Mouse (Mus musculus) heart, postnatal 36 days (tissue): ENCODE data around the gene Rbsn. TPM values are rescaled to one million over a fixed set of nuclear protein-coding genes. Genes with fewer than 3 reads are reported as not detected.

Experiments
- DNase-seq, 2 experiments: peaks; one replicate each; pipeline ENCODE4 v3.0.0; 2021 to 2022
- intact Hi-C: fragments of 180-260 bp; cut with DNase I; formaldehyde crosslinking; loops from one replicate; pipeline ENCODE4 v1.15.1; 2025
- total RNA-seq, 2 experiments: library from RNA; stranded (reverse); gene quantifications; 2 replicates each; pipeline ENCODE4 v1.2.3; 2021

Rbsn gene
- 10 to 100 TPM; 15.8 to 18.7 TPM for total RNA-seq

DNA sequence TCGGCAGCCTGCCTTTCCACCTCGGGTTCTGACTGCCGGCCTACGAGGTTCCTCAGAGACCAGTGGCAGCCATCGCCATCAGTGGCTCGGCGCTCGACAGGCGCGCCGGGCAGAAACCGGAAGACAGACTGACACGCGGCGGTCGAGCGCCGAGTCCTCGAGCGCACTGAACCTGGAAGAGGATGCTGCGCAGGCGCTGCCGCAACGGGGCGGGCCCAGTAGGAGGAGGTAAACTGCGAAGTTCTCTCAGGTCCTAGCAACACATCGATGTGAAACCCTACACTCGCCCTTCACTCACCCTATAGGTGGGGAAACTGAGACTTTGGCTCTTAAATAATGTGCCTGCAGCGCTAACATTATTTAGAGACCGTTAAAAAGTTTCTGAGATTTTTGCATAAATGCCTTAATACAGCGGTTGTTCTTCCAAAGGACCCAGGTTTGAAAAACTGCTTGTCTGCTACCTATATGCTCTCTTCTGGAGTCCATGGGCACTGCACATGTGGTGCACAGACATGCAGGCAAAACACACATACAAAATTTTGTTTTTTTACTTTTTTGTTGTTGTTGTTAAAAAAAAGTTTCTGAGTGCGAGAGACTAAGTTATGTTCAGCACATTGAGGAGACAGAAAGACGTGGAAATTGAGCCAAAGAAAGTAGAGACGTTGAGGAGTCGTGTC, at the start of gene Rbsn:
Gene Rbsn (minus strand): TSS at position 153 of the 677 bp plus-strand sequence.
- DNase-seq = peak; percentile 89 to 90
- intact Hi-C loops = no loop called here

DNA sequence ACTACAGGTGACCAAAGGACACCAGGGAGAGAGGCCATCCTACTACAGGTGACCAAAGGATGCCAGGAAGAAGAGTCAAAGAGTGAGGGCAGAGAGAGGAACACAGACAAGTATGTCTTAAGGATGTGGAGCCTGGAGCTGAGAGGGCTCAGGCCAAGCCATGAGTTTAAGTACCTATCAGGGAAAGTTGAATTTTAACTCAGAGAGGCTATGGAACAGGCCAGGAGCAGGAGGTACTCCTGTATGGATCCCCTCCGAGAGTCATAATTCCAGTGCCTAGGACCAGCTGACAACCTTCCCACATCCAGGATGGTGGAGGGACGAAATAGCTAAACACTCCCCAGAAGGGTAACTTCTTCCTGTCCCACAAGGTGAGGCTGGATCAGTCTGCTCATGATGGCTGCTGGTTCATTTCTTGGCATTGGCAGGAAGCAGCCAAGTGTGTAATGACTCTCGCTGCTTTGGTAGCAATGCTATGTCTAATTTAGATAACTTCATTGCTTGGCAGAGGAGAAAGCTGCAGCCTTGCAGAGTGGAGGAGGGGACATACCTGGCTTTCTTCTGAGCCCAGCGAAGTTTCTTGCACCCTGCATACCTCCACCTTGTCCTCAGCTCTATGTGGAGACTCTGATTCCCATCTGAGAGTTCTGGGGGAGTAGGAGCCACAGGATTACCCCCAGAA, 46.6 kb upstream of the Rbsn start:
- intact Hi-C loops = no loop called here
- no peak for DNase-seq

DNA sequence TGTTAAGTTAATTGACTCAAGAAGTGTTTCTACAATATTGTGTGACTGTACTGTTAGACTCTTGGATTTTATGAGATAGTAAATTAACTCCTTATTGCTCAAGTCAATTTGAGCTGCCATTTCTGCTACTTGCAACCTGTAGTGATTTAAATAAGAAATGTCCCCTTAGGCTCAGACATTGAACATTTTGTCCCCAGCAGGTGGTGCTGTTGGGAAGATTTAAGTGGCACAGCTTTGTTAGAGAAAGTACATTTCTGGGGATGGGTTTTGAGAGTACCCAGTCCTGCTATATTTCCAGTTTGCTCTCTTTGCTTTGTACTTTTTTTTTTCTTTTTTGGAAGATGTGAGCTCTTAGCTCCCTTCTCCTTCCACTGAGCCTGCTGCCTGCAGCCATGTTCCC, 40.6 kb upstream of the Rbsn start:
- no peak for DNase-seq
- intact Hi-C loops = no loop called here

DNA sequence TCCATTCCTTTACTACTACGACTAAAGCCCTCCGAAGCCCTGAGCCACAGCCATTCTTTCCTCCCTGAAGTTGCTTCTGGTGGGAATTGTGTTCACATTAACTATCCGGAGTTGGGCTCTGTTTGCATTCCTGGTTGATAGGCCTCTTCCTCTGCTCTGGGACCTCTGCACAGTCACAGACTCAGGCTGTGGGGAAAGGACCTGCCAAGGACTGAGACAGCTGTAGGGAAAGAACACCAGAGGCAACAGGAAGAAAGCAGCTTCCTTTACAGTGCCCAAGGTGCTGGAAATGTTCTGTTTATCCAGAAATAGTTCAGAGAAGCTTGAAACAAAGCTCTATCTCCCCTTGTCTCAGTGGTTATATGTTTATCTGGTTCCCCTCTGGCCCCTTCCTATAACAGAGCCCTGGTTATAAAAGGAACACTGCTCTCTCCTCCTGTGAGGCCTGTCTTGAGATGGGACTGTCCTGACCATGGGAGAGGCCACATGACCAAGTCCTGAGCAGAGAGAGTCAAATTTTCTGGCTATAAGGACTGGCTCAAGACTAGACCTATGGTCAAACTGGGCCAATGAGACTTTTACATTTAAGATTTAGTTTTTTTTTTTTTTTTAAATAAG, 38.6 kb upstream of the Rbsn start:
- DNase-seq = no peak
- intact Hi-C loops = no loop called here

DNA sequence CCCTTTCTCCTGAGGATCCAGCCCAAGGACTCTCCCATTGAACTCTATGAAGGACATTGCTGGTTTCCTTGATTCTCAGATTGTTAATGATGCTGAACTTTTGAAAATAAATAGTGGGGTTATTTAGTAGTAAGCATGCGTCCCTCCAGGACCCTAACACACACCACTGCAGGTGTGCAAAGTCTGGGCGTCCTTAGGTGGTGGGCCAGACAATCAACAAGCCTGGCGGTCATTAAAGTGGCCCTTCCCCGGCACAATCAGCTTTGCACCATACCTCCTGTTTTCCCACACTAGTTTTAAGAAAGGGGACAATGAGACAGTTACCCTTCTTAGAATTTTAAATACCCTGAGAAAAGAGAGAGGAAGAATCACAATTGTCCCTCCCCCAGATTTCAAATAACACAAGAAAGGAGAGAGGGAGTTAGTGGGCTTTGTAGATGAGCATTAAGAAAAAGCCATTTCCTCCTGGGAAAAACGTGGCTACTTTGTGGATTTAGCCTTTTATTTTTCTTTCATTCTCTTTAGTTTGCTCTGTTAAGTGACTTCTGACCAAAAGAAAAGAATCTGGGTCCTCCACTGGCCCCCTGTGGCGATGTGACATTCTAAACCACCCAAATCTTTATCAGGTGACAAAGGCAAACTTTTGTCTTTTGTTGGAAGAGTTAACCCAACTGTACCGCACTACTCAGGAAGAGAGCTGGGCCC, 32.6 kb upstream of the Rbsn start:
- DNase-seq = no peak
- intact Hi-C loops = no loop called here

DNA sequence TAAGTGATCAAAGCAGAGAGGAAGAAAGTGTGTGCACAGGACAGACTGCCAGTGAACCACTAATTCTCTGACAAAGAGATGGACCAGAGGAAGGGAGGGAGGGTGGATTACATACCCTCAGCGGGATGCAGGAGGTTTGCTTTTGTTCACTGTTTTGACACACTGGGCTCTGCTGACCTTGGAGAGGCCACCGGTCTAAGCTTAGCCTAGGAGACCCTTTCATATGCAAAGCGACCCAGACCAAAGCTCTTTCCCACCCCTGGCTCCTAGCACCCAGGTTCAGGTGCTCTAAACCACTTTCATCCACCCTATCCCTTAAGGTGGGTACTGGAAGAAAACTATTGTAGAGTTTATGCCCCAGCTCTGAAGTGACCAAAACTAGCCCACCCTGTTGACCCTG, 31.6 kb upstream of the Rbsn start:
- no peak for DNase-seq
- intact Hi-C loops = no loop called here

DNA sequence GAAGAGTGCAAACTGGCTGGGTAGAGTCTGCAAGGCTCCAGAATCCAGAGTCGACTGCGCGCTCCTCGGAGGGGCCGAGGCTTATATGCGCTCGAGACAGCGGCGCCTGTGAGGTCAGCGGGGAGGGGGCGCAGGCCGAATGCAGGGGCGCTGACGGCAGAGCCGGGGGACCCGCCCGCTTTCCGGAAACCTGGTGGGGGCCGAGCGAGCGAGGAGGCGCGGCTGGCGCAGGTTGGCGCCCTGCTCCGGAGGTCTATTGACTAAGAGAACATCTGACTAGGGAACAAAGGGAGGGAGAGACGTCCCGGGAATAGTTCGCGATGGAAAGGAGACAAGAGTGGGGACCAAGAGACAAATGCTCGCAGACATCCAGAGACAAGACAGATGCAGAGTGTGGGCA, 29.9 kb upstream of the Rbsn start, which contains the start of gene Trh:
Gene Trh (minus strand): TSS at position 60 of the 400 bp plus-strand sequence.
- intact Hi-C loops = no loop called here

DNA sequence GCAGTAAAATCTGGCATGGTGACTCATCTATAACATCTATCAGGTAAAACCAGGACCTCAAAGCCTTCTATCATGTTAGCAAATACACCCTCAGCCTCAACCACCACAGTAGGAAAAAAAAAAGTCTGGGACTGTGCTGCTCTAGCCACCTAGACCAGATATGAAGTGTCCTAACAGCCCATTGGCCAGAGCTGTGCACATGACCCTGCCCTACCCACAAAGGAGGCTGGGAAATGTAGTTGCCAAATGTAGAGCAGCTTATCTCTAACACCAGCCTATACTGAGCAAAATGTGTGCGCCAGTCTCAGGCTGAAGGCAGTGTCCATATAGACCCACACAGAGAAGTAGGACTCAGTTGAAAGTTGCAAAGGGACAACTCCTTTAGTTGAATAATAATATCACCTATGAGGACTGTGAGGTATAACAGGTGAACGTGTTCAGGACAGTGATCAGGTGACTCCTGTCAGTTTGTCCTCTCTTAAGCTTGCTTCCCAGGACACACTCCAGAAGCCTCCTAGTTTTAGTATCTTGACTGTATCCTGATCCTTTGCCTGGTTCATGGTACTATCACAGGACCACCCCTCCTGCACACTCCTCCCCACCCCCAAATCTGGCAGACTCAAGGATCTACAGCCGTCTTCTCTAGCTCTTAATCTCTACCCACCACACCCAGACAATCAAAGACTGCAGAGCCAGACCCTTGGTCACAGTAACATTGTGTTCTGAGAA, 26.6 kb upstream of the Rbsn start:
- peak; percentile 17 to 38 for DNase-seq
- intact Hi-C loops = no loop called here

More for the DNA sequence above, 29.9 kb upstream of the Rbsn start, which contains the start of gene Trh:
- DNase-seq = no peak

DNA sequence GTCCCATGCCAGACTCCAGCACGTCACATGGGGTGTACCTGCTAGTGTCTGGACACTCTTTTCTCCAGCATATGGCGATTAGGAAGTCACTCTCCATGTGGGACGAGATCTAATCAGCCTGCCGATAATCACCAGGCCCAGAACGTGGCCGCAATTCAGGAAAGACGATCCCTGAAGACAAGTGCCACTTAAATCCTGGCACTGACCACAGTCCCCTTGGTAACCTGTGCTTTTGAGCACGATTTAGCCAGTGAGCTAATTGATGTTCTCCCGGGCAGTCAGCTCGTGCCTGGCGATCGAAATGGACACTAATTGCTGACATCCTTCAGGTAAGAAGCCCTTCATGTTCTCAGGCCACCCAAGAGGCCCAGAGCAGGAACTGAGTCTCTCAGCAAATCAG, 20.3 kb upstream of the Rbsn start:
- intact Hi-C loops = no loop called here
- no peak for DNase-seq

DNA sequence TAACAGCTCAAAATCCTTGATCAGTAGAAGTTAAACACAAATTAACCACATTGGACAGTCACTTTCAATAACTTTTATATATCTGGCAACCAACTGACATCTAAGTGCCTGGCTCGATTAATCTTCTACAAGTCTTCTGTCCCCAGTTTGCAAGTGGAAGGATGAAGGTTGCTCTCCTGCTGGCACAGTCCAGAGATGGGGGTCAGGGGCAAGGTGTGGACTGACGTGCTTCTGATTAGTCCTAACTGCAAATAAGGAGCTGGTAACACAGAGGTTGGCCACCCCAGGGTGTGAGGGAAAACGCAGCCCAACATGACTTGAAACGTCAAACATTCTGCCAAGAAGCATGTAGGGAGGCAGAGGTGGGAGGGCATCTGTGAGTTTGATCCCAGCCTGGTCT, 17.0 kb upstream of the Rbsn start:
- intact Hi-C loops = no loop called here
- no peak for DNase-seq

DNA sequence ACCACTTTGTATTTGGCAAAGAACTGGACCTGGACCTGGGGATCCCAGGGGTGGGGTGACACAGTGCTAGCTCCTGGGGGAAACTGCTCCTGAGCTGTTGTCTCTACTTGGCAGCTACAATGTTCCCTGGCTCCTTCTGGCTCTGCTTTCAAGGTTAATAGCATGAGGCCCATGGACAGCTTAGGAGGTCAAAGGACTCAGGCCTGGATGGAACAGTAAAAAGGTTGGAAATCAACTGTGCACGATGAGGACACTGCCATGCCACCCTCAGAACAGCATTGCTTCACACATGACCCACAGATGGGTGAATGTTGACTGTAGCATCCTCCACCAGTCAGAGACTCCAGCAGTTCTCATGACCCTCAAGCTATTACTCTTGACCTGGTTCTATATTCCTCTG, 16.6 kb upstream of the Rbsn start:
- no peak for DNase-seq
- intact Hi-C loops = no loop called here

DNA sequence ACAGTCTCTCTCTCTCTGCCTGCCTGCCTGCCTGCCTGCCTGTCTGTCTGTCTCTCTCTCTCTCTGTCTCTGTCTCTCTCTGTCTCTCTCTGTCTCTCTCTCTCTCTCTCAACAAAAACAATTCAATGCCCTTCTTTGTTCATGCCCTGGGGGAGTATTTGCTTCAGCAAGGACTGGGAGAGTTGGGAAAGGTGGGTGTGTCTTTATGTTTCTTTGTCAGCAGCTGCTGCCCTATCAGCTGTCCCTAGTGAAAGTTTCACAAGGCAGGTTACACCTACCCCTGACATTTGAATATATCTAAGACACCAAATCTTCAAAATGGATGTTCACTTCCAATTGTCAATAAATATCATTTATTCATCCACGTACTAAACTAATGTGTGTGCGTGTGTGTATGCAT, 14.9 kb upstream of the Rbsn start:
- DNase-seq = no peak
- intact Hi-C loops = no loop called here

DNA sequence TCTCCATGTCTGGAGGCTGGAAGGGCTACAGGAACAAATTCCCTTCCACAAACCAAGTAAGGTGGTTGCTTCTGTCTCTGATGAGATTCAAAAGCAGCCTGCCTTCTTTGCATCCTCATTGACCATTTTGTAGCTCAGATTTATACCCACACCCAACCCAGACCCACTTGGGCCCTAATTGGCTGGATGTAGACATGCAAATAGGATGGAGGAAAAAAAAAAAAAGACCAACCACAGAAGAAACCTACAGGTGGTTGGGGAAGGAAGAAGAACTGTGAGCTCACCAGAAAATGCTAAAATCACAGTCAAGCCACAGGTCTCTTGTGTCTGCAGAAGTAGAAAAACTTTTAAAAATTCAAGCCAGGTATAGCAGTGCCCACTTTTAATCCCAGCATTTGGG, 14.4 kb upstream of the Rbsn start:
- DNase-seq = no peak
- intact Hi-C loops = no loop called here

DNA sequence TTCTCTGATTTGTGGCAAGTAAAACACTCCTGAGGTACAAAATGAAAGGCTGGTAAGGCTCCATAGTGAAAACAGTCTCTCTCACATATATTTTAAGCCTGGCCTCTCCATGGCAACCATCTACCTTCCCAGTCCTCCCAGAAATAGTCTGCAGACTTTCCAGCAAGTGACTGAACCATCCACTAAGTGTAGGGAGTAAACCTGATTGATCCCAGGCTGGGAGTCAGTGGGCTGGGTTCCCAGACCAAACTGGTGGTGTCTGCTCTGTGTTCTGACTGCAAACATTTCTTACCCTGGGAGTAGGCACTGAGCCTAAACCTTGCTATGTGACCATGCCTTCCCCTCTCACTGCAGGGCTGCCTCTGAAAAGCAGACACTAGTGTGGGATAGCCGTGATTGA, 10.3 kb upstream of the Rbsn start:
- DNase-seq = no peak
- intact Hi-C loops = no loop called here

DNA sequence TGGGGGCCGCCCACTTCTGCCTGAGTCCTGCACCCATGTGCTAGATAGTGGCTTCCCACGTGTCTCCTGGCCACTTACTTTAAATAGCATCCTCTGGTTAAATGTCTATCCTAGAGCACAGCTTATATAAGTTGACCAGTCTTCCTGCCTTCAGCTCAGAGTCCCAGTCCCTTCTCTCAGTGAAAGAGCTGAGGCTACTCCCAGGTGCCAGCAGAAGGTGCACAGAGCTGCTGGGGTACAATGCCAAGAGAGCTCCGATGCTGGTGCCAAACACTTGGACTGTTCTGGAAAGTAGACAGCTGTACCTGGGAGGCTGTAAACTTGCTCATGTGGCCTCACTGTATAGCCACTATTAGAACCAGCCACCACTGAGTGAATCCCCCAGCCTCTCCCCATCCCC, 7.3 kb upstream of the Rbsn start:
- intact Hi-C loops = no loop called here
- no peak for DNase-seq

DNA sequence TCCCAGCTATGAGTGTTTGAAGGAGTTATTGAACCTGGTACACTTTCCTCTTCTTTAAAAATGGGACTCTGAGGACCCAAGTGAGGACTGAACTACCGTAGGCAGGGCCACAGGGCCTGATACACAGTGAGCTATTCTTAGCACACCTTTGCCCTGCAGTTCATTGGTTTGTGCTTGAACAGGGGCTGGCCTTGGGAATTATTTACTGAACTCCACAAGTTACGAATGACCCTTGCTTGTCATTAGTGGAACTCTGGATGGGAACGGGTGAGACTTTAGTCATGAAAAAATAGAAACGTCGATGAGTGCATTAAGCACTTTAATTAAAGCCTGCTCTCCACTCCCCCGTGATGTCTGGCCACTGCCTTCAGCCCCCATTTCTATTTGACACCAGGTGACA, 6.9 kb upstream of the Rbsn start:
- intact Hi-C loops = no loop called here

DNA sequence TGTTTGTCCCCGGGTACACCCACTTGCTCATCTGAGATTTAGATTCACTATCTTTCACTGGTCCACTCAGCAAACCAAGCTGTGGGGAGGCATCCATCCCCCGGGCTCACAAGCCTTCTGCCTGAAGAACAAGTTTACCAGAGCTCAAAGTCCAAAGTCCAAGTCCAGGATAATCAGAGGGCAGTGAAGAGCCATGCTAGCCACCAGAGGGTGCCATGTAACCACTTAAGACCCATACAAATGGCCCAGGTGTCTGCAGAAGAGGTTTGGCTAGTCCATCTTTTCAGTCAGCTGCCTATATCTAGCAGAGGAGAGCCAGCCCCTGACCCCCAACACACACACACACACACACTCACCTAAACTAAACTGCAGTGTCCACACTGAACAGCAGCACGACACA, 4.7 kb upstream of the Rbsn start:
- DNase-seq = peak; percentile 6 to 18
- intact Hi-C loops = loop anchor here (1.0 kb wide), 1 partner anchor 50 kb away; no protein-coding TSS in a partner anchor

More for the DNA sequence above, 6.9 kb upstream of the Rbsn start:
- DNase-seq = no peak

DNA sequence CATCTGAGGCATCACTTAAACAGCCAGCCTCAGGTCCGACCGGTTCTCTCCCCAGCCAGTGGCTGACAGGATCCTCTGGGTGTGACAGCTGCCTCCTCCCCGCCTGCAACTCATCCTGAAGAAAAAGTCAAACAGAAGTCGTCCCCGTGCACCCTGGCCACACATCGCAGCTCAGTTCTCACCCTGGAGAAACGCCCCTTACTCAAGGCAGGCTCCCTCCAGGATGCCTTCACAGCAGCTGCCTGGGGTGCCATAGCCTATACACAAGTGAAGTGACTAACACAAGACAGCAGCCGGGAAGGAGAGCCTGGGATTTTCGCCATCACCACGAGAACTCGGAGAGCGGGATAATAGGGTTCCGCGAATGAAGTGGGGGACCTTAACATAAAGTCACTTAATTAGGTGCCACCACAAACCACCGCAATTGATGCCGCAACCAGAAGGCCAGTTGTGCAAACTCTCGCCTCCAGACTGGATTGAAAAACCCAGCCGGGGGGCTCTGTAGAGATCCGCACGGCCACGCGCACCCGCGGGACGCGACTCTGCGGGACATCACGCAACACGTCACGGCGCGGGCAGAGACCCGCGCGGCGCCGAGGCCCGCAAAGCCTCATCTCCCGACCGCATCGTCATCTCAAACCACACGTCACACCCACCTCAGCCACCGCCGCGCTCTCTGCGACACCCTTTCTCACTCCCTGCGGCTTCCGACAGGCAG, 511 bp downstream of the Rbsn start:
- DNase-seq = peak in 1 of 2 experiments; percentile 3
- intact Hi-C loops = no loop called here

DNA sequence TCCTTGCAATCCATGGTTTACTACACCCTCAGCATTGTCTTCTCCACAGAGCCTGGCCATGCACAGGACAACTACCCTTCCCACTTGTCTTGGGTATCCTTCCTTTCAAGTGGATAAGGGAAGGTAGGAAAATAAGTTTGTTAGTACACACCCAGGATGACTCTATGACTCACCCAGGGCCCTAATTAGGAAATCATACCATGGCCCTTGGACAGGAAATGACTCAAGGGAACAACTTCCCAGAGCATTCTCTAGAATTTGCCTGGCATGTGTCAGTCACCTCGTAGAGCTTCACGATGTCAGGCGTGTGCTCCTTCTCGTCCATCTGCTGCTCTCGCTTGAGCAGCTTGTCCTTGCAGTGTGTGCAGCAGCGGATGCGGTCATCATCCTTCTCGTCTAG, 15.3 kb downstream of the Rbsn start:
- DNase-seq = no peak
- intact Hi-C loops = no loop called here

DNA sequence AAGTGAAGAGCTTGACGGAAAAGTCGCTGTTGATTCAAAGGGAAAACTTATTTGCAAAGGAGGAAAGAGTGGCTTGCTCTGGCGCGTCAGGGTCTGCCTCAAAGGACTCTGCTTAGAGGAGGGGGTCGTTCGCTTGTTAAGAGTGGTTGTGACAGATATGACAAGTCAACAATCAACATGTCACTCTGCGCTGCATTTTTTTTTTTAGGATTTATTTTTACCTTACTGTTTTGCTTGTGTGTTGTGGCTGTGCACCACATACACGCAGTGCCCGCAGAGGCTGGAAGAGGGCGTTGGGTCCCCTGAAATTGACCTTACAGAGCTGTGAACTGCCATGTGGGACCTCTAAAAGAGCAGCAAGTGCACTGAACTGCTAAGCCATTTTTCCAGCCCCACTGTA, 30.5 kb downstream of the Rbsn start:
- intact Hi-C loops = loop anchor here (5.0 kb wide), 1 partner anchor 92 kb away; the partner anchor contains the start of gene Nr2c2
- DNase-seq = peak in 1 of 2 experiments; percentile 5
